7 mouse cellular contexts compared by ENCODE assay signal in the genomic region with DNA sequence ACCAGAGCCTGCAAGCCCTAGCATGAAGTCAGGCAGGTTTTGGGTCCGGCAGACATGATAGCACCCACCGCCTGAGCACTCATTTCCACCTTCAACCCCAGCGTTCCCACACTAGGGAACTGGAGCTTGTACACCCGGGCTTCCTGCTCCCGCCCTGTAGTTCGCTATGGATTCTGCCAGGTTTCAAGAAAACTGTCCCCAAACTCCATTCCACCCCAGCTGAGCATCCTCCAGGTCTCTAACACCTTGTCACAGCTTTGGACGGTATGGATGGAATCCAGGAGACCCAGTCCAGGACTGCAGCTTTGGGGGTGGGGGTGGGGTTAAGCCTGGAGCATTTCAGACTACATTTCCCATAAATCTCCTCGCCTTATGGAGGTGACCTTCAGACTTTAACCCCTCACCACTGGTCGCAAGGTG. TPM values are rescaled to one million over a fixed set of nuclear protein-coding genes. Genes with fewer than 3 reads are reported as not detected.
A peak's percentile ranks its signal among the peaks of the same experiment; 100 is the strongest.
DNase-seq lines count a peak whose midpoint lies in the region; ATAC-seq and TF ChIP-seq lines count a peak whose summit lies in the region.

No protein-coding gene starts in this region.

- no peaks in the 10 kb centered on the region for H3K27me3 ChIP-seq in hindbrain, postnatal 0 days (ENCODE audit: insufficient read depth, low read length)
- H3K27me3 ChIP-seq in stomach, embryonic 14.5 days (ENCODE audit: control insufficient read depth, insufficient read depth, low read length): no peaks in the 10 kb centered on the region

- H3K27ac ChIP-seq in hindbrain, postnatal 0 days: no peak overlapping the region
- H3K27ac ChIP-seq in stomach, embryonic 14.5 days (ENCODE audit: low read length): no peak overlapping the region

- no peaks in the 10 kb centered on the region for H3K4me1 ChIP-seq in hindbrain, postnatal 0 days (ENCODE audit: insufficient read depth, low read length)
- H3K4me1 ChIP-seq in stomach, embryonic 14.5 days (ENCODE audit: control insufficient read depth, insufficient read depth, low read length): no peaks in the 10 kb centered on the region

- intact Hi-C loops in left cerebral cortex, postnatal 36 days (cut with DNase I): no loop called here

- H3K4me2 ChIP-seq in hindbrain, postnatal 0 days (ENCODE audit: low read depth, low read length): peak overlapping the region; percentile 85
- peak overlapping the region; percentile 72 for H3K4me2 ChIP-seq in stomach, embryonic 14.5 days (replicated peaks; ENCODE audit: low read depth, low read length)

- no peak for TF ChIP-seq CTCF in hindbrain, postnatal 0 days (IDR thresholded peaks at IDR 0.05; ENCODE audit: low read depth)

- no peaks in the 10 kb centered on the region for H3K36me3 ChIP-seq in hindbrain, postnatal 0 days (ENCODE audit: insufficient read depth, low read length)
- no peaks in the 10 kb centered on the region for H3K36me3 ChIP-seq in stomach, embryonic 14.5 days (ENCODE audit: control insufficient read depth, insufficient read depth, low read length)

- no peaks in the 10 kb centered on the region for H3K9me3 ChIP-seq in hindbrain, postnatal 0 days (ENCODE audit: low read length)
- H3K9me3 ChIP-seq in stomach, embryonic 14.5 days (ENCODE audit: control insufficient read depth, low read depth, low read length): no peaks in the 10 kb centered on the region

- peak overlapping the region; percentile 53 for H3K4me3 ChIP-seq in hindbrain, postnatal 0 days (ENCODE audit: low read length)
- peak overlapping the region; percentile 37 for H3K4me3 ChIP-seq in stomach, embryonic 14.5 days (ENCODE audit: low read depth, low read length)

- peak; percentile 93 for ATAC-seq in hindbrain, postnatal 0 days
- ATAC-seq in megakaryocyte-erythroid progenitor cell, adult 5-6 weeks (replicated peaks; ENCODE audit: low FRiP score, low TSS enrichment, poor library complexity, severe bottlenecking): peak; percentile 64
- peak; percentile 70; the same call in 1 of the 2 replicates for ATAC-seq in stomach, embryonic 14.5 days (ENCODE audit: insufficient number of reproducible peaks, insufficient read depth, low FRiP score, low read depth)

- DNase-seq in ZHBTc4 (ENCODE audit: low read depth, low spot score): peak; percentile 68
- DNase-seq in cerebellum, adult 9-11 months: peak; percentile 70
- DNase-seq in frontal cortex, postnatal 36 days (ENCODE audit: low spot score in 2 of 2): peak; percentile 41 to 50
- DNase-seq in hindbrain, postnatal 0 days (ENCODE audit: low spot score): peak; percentile 40
- peak; percentile 32 to 50 for DNase-seq in left cerebral cortex, postnatal 36 days (ENCODE audit: low spot score in 2 of 2)

- 2% methylated on average over 9 of the region's 9 CpGs for WGBS in hindbrain, postnatal 0 days
- 6% methylated on average over 9 of the region's 9 CpGs for WGBS in stomach, embryonic 14.5 days

- H3K9ac ChIP-seq in hindbrain, postnatal 0 days (replicated peaks; ENCODE audit: low read length): peak overlapping the region; percentile 53
- peak overlapping the region; percentile 36 for H3K9ac ChIP-seq in stomach, embryonic 14.5 days (replicated peaks; ENCODE audit: low read depth, low read length)

RNA-seq across cellular contexts. Expression of a gene that starts 26.6 kb away (rescaled TPM):
- total RNA-seq in hindbrain, postnatal 0 days (2014; rRNA removed): 103 and 116 TPM in 2 replicates
- polyA plus RNA-seq in hindbrain, postnatal 0 days (2015; fragmentation: Nextera tagmentation; extraction: Ambion mirVana): 203 and 219 TPM in 2 replicates
- 100 to 1,000 TPM; 136 to 140 TPM for total RNA-seq in left cerebral cortex, postnatal 36 days (2021)
- total RNA-seq in megakaryocyte-erythroid progenitor cell, adult 5-6 weeks (2014; fragmentation: Nextera tagmentation): 16.2 and 27.8 TPM in 2 replicates
- total RNA-seq in megakaryocyte-erythroid progenitor cell, adult 5-6 weeks (2017): 53.0 and 118 TPM in 2 replicates
- polyA plus RNA-seq in stomach, embryonic 14.5 days (2014; fragmentation: Nextera tagmentation; extraction: Ambion mirVana): 207 and 209 TPM in 2 replicates

RNA-seq across cellular contexts. Expression of a gene that starts 31.6 kb away (rescaled TPM):
- total RNA-seq in hindbrain, postnatal 0 days (2014; rRNA removed): 10.5 and 13.5 TPM in 2 replicates
- polyA plus RNA-seq in hindbrain, postnatal 0 days (2015; fragmentation: Nextera tagmentation; extraction: Ambion mirVana): 16.0 and 18.6 TPM in 2 replicates
- 10 to 100 TPM; 16.9 to 17.8 TPM for total RNA-seq in left cerebral cortex, postnatal 36 days (2021)
- total RNA-seq in megakaryocyte-erythroid progenitor cell, adult 5-6 weeks (2014; fragmentation: Nextera tagmentation): 20.4 and 26.9 TPM in 2 replicates
- total RNA-seq in megakaryocyte-erythroid progenitor cell, adult 5-6 weeks (2017): 56.5 and 65.2 TPM in 2 replicates
- 62.3 and 68.3 TPM in 2 replicates for polyA plus RNA-seq in stomach, embryonic 14.5 days (2014; fragmentation: Nextera tagmentation; extraction: Ambion mirVana)
